Mouse (Mus musculus): Measurements from ENCODE around the gene Nfia.

The Nfia gene

DNA sequence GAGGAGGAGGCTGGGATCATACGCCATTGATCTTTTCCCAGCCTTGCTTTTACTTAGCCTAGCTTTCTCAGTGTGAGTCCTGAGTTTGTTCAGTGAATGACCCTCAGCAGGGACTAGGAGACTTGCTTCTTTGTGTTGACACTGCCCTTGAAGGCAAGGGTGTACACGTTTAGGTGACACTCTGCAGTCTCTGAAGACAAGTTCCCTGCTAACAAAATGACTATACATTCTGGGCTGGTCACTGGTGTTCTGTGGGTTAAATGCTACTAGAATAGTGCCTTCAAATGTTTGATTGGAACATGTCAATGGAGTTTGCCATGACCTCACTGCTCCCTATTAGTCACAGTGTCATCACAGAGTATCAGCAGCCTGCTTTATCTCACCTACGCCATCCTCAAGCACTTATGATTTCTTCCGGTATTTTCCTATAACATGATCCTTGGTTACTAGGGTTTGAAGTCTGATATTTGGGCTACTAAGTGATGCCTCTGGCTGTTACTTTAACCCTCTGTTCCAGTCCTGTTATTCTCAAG lies 68.6 kb downstream of the Nfia start:
- DNase-seq, result no peak

DNA sequence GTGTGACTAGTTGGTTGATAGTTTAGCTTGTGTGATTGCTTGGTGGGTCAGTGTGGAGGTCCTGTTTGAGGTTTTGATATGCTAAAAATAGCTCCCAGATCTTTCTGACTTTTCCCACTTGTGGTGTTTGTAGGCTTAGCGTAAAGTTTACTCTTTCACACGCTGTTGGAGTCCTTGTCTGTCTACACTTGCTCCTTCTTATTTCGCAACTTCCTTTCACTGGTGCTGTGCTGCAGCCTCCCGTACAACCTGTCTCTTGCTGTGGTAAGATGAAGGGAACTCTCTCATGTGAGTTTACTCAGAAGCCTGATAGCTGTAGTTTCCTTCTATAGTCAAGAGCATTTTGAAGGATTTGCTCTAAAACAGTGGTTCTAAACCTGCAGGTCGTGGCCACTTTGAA lies 69.2 kb downstream of the Nfia start:
- no peak for DNase-seq

DNA sequence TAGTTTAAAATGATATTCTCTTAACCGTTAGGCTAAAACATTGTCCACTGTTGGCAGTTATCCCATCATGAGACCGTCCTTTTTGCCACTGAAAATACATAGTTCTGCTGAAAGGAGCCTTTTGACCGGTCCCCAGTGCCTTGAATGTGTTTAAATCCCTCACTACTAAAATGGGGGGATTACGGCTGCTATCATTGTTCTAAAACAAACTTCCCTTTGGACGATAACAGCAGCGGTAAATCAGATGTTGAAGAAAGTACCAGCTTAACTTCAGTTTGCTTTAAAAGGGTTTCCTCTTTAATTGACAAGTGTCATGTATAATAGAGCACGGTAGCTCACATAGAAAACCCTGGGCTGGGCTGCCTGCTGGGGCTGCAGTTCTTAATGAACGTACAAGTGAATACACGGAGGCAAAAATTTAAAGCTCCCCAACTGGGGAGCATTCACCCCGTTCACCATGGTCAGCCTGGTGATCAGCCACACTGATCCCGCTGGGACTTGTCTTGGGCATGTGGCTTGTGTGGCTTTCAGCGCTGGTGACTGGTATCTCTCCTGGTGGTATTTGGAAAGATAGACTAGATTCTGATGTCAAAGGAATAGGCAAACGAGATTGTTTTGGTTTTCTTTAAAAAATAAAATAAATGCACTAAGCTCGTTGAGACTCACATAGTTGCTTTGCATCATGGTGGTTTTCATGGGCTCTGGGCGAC lies 71.6 kb downstream of the Nfia start:
- DNase-seq, result no peak

DNA sequence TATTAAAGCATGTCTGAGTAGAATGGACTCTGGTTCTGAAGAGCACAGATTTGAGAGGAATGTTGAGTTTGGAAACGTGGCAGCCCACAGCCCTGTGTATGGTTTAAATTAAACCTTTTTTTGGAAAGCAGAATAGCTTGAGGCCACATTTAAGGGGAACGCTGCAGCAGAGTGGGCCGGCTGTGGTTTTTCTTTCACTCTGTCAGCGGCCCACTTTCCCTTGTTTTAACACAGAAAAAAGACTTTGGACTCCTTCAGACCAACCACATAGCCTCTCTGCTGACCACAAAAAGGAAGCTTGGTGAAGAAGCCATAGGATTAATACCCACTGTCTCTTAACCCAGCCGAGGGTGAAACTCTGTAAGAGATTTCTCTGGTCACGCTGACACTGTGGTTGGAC lies 72.4 kb downstream of the Nfia start:
- DNase-seq, result peak; percentile 6

DNA sequence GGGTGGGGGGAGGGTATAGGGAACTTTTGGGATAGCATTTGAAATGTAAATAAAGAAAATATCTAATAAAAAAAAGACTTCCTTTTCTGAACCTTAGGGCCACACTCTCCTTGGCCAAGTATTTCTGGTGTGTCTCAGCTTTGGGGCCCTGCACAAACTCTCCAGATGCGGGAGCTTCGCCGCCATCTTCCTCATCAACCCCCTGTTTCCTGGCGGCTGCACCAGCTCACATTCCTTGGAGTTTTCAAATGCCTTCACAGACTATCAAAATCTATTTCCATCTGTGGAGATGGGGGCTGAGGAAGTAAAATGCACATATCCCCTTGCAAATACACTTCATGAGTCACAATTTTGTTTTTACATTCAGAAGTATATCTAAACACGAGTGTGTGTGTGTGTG lies 75.1 kb downstream of the Nfia start:
- DNase-seq, result no peak

DNA sequence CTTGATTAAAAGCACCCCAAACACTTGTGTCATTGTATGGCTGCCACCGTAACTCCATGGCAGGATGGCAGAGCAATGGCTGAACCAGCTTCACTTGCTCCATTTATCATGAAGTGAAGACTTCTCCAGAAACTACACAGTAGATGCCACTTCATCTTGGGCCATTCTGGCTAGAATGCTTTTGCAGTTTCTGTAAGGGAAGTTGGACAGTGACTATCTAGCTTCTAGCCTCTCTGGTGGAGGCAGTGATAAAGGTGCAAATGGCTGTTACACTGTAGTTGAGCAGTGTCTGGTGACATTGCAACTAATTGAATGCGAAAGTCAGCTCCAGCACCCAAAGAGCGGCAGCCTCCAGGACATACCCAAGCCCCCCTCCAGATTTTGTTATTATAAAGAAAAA lies 78.5 kb downstream of the Nfia start:
- no peak for DNase-seq

DNA sequence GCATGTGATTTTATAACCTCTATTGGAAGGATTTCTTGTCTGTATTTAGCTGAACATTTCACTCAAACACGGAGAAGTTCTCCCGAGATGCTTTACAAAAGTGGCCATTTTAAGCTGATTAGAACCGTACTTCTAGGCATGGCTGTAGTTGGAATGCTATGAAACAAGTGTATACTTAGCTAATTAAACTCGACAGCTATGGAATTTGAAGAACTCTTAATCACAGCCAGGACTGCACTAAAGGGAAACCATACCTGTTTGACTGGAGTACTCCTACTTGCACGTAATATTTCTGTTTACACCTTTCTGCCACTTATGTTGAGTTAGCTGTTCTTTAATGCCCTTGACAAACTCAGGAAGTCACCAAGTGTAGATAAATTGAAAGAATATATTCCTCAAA lies 79.2 kb downstream of the Nfia start:
- no peak for DNase-seq

DNA sequence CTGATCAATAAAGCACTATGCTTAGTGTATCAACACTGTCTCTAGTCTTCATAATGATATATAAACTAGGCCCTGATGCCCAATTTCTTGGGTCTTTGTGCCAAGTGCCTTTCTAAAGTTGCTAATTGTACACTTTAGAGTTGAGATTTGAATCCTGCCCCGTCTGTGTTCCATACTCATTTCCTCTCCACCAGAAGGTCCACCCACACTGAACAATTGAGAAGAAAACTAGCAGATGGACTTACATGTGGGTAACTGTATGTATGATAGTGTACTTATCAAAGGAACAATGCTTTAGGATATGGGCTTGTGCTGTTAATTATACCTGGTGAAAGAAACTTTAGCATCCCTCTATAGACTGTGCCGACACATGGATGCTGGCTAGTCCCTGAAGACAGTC lies 80.1 kb downstream of the Nfia start:
- no peak for DNase-seq

DNA sequence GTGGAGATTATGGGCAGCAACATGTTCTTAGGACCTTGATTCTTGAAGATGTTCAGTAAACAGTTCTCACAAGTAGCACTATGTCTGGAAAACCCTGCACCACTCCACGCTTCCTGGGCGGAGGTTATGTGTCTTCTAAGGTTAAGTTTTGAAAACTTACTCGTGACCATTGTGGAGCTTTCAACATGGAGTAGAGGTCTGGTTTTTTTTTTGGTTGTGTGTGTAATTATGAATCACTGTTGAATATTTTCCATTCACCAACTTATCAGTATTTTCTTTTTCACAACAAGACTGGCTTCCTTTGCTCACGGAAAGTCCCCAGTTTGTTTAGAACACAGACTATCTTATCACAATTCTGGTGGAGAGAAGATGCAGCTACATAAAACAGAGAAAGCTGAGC lies 82.2 kb downstream of the Nfia start:
- no peak for DNase-seq

DNA sequence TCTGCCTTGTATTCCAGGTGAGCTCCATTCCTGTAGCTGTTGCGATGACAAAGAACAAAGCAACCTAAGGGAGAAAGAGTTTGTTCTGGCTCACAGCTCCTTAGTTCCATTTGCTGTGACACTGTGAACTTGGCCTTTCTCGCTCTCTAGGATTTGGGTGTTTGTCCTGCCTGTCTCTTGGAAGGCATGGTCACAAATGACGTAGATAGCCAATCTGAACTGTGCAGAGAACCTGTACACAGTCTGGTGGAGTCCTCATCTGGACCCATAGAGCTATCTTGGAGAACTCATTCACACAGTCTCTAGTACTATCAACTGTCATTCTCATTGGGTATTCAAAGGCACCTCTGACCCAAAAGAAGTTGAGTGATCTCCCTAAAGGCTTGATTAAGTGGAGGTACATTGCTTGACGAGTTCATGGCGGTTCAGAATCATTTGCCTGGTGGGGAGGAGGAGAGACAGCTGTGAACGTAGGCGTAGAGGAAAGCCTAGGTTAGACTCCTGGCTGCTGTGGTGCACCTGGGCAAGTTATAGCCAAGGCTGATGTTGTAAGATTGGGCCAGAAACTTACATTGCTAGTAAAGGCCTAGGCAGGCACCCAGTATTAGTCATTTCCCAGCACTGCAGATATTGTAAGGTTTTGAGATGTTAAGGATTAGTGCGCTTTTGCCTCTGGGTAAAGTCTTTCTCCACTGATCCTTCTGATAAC lies 83.3 kb downstream of the Nfia start:
- DNase-seq, result no peak

DNA sequence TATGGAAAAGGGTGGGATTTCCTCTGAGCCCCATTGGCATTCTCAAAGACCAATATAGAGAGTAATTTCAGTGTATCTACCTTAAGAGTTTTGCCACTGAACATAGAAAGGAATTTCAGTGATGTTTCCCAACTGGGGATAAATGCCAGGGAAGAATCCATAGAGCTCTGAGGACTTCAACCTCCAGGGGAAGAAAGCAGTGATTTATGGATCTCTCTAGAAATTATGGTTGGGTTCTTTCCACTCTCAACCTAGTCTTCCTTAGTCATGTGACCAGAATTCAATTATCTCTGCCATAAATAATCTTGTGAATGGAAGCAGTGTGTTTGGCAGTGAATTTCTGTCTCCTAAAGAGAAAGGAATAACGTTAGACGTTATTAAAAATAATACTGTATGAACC lies 85.0 kb downstream of the Nfia start:
- DNase-seq, result no peak

DNA sequence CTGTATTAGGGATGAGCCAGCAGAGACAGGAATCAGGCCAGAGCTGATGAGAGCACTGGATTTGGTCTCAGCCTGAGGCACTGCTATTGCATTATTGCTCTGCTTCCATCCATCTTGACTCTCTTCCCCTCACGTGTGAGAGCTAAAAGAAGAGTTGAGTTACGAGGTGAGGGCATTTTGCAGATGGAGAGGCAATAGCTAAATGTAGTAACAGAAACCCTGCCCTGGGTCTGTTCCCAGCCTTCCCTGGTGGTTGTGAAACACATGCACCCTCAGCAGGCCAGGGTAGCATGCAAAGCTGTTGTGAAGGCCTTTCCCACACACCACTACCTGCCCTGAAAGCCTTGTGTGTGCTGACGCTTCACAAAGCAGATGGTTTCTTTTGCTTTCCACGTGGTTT lies 86.9 kb downstream of the Nfia start:
- DNase-seq, result no peak

DNA sequence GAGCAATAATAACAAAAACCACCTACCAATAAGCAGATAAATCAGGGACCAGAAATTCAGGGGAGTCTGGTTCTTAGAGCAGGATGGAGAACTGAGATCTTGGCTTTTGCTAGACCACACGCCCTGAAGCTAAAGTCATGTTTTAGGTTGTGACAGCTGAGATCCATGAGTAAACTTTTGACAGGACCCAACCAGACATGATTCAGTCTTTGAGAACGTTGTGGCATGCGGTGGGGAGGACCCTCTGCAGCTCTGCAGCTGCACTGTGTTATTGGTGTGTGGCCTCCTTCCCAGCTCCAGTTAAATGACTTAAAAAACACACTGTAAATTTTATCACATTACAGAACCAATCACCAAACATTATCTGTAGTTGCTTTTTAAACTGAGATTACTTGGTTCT lies 87.8 kb downstream of the Nfia start:
- no peak for DNase-seq

DNA sequence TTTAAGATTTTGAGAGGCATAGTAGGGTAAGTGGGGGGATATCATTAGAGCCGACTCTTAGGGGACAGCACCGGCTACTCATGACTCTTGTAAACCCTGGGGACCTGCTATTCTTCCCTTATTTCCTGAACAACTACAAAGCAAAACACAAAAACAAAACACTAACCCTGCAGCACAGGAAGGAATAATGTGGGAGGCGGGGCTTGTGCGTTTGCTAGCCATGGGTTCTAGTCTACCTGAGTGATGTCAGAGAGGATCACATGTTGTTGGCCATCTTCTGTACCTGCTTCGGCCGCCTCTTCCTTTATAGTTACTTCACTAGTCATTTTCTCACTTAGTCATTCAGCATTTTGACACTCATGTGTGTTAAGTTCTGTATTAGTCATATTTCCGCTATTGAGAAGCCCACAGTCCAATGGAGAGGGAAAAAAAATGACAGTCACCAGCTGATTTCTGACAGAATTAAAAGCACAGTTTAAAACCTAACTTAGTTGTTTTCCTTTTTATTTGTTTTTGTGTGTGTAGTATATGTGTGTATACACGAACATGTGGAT lies 88.3 kb downstream of the Nfia start:
- DNase-seq, result no peak

DNA sequence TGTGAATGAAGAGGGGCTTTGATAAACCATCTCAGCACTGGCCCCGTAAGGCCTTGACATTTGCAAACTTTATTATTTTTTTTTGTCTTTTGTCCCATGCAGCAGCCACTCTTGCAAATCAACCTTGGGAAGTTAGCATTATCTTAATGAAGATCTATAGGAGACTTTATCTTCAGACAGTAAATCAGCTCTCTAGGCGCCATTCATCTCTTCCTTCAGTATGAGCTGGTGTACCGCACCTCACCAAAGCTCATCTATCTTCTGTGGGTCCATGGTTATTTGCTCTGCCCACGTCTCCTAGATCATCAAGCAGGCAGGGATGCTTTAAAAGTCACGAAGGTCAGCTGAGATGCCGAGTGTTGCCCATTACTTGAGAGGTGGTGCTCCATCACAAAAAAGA lies 89.8 kb downstream of the Nfia start:
- no peak for DNase-seq

DNA sequence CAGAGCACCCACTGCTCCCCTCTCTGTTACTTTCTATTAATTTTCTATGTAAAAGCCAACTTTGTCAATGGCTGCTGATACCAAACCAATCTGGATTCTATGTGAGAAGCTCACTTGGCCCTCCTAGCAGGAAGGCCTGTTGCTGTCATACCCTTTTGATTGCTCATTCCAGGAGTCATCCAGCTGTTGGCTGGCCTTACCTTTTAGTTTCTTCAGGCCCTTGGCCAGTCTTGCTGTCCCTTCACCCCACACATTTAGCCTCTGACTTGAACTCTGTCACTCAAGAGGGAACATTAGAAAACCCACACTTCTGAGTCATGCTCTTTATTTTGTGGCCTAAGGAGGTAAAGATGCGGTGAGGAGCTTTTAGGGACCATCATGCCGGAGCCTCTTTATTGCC lies 91.7 kb downstream of the Nfia start:
- no peak for DNase-seq

DNA sequence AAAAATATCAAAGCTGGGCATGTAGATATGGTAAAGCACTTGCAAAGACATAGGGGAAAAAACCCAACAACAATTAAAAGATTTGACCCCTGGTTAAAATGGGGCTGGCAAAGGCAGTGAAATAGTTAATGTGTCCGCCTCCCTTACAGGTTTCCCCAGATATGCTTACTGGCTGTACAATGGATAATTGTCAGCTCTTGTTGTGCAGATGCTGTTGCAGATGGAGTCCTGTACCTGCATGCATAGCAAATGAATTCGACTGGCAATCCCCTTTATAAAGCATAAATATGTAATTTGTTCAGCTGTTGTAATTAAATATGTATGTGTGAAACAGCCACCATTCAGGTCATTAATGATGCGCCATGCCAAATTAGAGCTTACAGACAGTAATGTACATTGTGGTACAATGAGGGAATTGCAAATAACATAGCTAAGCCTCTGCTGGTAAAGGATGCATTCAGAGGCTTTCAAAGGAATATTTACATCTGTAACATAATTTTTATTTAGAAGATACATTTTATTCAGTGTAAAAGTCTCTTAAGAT lies 92.9 kb downstream of the Nfia start:
- DNase-seq, result no peak

DNA sequence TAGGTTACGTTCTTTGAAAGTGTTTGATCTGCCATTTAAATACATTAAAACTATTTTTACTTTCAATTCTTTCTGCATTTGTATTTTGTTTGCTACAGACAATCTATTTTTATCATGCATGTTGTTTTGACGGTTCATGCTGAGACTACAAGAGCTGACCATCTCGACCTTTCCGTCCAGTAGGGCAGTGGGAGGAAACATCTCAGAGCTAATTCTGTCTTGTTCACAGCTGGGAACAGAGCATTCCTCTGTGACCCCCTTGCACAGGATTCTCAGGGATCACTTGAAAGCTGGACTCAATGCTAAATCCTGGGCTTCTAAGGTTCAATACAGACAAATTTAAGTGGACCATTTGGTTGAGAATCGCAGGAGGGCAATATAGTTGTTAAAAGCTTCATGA lies 93.9 kb downstream of the Nfia start:
- DNase-seq, result no peak

DNA sequence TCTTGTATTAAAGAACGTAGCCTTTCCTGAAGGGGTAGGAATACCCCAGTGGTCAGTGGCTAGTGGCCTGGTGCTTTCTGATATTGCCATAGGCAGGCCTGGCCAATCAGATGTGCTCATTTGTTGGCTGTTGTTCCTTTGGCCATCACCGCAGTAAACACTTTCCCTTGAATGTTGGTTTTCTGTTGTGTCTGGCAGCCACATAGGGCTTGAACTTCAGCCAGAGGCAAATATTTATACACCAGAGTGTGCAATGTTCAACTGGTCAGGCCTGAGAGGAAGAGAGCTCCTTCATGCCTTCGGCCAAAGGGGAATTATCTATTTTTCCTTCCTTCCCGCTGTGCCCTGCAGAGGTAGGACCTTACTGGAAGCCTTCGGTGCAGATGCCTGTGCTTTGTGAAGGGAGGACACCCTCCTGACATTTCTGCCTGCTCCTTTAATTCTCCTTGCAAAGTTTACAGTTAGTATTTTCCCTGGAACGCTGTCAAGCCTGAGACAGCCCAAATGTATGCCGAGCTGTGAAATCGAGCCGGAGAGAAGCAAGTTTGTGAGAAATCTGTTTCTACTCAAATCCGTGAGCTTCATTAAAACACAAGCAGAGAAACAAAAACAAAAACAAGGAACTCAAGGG lies 95.9 kb downstream of the Nfia start:
- DNase-seq, result no peak

DNA sequence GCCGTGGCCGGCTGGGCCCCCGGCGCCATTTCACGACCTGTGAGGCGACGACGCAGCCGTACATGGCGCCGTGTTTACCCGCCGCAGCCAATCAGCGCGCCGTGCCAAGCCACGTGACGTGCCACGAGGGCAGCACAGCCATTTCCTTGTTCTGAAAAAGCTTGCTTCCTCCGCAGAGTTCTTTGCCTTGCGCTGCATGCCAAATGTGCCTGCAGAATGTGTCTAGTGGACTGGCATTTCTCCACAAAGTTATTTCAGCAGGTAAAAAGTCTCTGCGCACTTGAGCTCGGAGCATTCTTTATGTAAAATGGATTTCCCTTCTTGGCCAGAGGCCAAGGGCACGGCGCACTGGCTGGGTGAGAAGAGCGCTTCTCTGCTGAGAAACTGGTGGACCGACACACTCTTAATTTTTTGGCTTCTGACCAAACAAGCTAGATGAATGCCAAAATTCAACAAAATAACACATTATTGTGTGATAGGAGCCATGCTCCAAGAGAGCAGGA lies 96.5 kb downstream of the Nfia start:
- peak; percentile 38 for DNase-seq

DNA sequence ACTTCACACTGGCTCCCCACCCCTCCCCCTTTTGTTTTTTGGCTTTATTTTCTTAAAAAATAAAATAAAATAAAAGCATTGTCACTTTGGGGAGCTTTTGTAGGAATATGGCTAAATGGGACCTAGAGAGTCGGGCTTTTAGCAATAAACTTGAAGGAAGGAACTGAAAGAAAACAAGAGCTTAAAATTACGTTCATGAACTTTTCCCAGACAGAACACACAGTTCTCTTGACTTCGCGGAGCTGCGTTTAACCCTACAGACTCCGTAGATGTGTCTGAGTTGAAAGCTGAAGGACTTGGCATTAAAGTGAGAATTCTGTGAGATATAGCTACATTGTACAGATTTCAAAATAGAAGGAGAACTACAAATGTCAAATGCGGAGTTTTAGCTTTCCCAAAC lies 96.9 kb downstream of the Nfia start:
- no peak for DNase-seq

DNA sequence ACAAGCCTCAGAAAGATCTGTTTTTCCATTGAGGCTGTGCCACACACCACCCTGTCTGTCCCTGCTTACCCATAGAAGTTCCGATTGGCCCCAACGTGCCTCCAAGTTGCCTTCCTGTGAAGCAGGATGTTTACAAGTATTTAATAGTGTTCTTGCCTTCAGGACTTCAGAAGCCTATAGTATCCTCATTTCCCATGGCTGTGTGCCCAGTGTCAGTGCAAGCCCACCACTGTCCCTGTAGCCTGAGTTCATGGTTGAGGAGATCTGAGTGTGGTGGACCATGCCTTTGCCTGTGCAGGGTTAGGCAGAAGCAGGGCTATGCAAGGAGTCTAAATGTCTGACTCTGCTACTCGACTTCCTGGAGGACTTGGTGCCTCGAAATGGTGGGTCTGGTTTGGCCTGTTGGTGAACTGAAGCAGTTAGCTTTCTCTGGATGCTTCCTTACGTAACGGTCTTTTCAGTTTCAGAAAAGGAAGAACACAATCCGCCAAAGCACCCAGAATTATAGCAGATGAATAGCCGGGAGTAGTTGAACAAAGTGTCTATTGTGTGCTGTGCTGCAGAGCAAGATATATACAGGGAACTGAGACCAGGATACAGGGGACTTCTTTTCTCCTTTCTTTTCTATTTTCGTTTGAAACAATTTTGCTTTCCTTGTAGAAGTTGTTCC lies 99.4 kb downstream of the Nfia start:
- no peak for DNase-seq

DNA sequence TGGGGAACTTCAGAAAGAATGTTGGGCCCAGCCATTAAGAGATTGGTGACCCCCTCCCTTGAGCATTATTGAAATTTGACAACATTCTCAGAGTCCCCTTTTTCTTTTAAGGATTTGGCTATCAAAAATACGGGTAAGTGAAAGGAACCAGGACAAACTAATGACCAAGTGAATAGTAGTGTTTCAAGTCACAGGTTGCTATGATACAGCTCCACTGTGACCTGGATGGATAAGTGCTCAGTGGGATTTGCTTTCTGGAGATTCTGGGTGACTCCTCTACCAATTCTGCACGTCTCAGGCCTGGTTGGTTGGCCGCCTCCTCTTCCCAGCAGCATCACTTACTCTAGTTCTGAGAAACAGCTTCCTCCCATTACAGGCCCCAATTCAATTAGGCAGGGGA lies 102.4 kb downstream of the Nfia start:
- no peak for DNase-seq

Measured in liver (tissue).